Mouse (Mus musculus) testis, adult 2 months (tissue): ENCODE data around the gene Nfe2l2.

Experiments
- CTCF ChIP-seq: fragments of 200-500 bp; IDR thresholded peaks from 2 replicates; pipeline ENCODE4 v1.5.1; 2012; ENCODE audit warnings: low read depth, mild to moderate bottlenecking, inconsistent platforms, low read length, moderate library complexity; ENCODE audit not compliant: control insufficient read depth, insufficient read depth, insufficient replicate concordance
- POLR2A ChIP-seq: fragments of 200-500 bp; IDR thresholded peaks from 2 replicates; pipeline ENCODE4 v1.6.1; 2012; ENCODE audit warnings: low read depth, mild to moderate bottlenecking, inconsistent platforms, low read length, moderate library complexity; ENCODE audit not compliant: control insufficient read depth

GRCm38 (mm10) chr2:75695676-75696350 is 8.6 kb downstream of the Nfe2l2 start:
- TF ChIP-seq CTCF (no peak), POLR2A (no peak)
